Mouse (Mus musculus) left cerebral cortex, postnatal 14 days (tissue): Measurements from ENCODE around the gene Bcat2. TPM values are rescaled to one million over a fixed set of nuclear protein-coding genes. Genes with fewer than 3 reads are reported as not detected.

Experiments
- DNase-seq, 2 experiments: peaks; one replicate each; pipeline ENCODE4 v3.0.0; 2021 to 2022; ENCODE audit warnings: low spot score in 2 of 2, mixed read lengths in 1 of 2
- intact Hi-C: fragments of 180-260 bp; cut with DNase I; formaldehyde crosslinking; loops from one replicate; pipeline ENCODE4 v1.15.1; 2025
- total RNA-seq, 2 experiments: library from RNA; stranded (reverse); gene quantifications; 2 replicates each; pipeline ENCODE4 v1.2.3; 2021

Bcat2 gene
- total RNA-seq, 2 experiments from 2014 or later = 22.6 to 25.2 TPM

DNA sequence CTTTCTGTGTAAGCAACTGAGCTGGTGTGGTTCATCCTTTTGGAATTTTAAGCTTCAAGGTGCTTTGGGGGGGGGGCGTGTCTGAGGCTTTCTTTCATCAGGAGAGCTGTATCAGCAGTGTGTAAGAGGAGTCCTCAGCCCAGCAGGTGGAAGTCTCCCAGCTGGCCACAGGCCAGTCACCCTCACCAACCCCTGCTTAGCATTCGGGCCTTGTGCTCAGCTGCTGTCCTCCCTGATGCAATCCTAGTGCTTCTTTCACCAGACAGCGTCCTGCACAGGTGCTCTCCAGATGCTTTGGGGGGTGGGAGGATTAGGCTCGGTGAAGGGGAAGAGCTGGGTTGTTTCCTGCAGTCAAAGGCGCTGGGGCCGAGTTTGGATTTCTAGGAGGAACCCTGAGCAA is 46.3 kb downstream of the Bcat2 start:
- intact Hi-C loops = no loop called here
- DNase-seq = no peak

DNA sequence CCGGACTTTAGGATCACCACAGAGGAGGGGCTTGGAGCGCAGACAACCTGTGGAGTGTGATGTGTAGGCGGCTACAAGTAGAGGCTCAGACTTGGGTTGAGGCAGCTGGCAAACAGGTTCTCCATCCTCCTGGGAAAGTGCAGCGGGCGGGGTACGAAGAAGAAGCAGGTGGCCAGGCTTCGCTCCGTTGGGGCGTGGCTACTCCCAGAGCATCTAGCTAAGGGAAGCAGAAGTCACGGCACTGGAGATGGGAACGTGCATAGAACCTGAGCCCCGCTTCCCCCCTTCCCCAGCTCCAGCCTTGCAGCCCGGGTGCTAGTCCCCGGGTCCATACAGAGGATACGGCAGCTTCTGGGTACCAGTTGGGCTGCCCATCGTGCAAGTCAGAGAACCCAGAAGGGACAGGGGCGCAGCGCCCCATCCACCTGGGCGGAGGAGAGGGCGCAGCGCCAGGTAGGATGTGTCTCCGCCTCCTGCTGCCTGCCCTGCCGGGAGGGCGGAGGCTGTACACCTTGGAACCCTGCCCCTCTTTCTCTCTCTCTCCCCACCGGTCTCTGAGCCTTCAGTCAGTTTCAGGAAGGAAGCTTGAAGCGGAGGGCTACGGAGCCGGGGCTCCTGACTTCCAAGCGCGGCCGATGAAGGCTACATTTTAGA is 47.2 kb downstream of the Bcat2 start, which contains the start of gene Fut1:
Gene Fut1, plus strand, starts transcription at position 248 of the 654 bp plus-strand sequence.
- peak in 1 of 2 experiments; percentile 38 for DNase-seq
- intact Hi-C loops = no loop called here

DNA sequence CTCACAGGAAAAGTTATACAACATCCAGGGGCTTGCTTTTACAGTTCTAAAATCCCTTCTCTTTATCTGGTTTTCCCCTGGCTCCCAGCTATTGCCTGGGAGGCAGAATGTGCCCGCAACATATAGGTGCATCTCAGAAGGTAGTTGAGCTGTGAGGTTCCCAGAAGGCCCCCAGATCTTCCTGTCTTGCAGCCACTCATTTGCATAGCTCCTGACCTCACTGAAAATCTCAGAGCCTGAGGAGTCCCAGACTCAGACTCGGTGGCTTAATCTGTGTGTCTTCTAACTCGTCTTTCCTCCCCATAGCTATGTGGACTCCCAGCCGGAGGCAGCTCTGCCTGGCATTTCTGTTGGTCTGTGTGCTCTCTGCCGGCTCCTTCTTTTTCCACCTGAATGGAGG is 48.4 kb downstream of the Bcat2 start:
- no peak for DNase-seq
- intact Hi-C loops = no loop called here

DNA sequence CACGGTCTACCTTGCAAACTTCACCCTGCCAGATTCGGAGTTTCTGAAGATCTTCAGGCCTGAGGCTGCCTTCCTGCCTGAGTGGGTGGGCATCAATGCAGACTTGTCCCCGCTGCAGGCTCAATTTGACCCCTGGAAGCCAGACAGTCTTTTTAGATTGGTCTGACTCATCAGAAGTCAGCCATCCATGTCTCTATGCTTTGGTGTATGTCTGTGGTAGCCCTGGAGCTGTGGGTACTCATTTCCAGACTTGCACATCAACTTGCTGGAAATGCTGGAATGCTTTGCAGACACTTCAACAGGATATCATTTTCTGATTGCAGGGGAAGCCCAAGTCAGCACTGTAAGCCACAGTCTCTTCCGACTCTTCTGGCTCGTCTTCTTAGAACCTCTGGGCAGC is 49.6 kb downstream of the Bcat2 start:
- DNase-seq = no peak
- intact Hi-C loops = no loop called here

DNA sequence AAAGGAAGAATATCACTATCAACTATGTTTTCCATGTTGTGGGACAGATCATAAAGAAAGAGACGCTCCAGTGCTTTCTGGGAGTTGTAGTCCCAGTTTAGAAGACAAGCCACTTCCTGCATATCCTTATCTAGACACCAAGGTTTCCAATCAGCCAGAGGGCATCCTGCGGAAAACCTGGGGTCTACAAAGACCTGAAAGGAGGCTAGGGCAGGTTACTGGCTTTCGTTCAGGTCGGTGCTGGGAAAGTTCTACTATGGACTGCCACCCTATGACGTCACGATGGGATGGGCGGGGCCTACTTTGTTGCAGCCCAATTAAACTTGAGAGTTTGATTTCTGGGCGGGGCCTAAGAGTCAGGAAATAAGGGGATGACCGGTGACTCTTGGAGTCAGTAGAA is 51.5 kb downstream of the Bcat2 start, which contains the start of gene Izumo1:
Gene Izumo1, plus strand, starts transcription at position 369 of the 400 bp plus-strand sequence.
- DNase-seq = no peak
- intact Hi-C loops = no loop called here

DNA sequence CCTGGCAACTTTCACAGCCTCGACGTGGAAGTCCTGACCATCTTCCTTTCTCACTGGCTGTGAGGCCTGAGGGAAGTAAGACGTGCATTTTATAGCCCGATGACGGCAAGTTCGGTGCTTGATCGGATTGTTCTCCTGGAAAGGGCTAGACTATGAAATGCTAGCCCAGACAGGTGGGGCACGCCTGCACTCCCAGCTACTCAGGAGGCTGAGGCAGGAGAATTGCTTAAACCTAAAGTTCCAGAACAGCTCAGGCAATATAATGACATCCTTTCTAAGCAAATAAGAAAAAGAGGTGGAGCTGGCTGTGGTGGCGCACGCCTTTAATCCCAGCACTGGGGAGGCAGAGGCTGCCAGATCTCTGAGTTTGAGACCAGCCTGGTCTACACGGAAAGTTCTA is 53.6 kb downstream of the Bcat2 start:
- intact Hi-C loops = no loop called here
- no peak for DNase-seq

DNA sequence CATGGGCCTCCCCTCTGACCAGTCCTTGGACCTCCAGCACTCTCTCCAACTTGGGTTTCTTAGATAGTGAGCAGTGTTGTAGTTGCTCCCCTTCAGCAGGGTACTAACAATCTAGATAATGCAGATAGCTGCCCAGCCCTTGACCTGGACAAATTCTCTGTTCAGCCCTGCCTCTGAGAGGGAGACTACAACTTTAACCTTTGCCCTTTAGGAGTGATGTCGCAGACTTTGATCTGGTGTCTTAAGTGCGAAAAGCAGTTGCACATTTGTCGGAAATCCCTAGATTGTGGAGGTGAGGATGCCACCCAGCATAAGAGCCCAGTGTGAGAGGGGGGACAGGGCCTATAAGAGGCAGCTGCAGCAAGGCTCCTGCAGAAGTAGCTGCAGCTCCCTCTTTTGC is 54.8 kb downstream of the Bcat2 start:
- DNase-seq = no peak
- intact Hi-C loops = no loop called here

DNA sequence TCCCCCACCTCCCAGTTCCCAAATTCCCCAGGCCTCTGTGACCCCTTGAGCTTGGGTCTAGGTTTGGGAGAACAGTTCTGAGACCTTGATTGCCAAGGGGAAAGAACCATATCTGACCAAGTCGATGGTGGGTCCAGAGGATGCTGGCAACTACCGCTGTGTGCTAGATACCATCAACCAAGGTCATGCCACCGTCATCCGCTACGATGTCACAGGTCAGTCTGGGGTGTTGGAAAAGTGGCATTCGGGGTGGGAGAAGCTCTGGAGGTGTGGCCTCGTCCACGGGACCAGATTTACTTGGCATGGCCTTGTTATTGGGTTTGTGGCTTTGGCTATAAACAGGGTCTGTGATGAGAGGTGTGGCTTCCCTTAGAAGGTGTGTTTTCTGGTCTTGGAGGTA is 55.5 kb downstream of the Bcat2 start:
- intact Hi-C loops = no loop called here

DNA sequence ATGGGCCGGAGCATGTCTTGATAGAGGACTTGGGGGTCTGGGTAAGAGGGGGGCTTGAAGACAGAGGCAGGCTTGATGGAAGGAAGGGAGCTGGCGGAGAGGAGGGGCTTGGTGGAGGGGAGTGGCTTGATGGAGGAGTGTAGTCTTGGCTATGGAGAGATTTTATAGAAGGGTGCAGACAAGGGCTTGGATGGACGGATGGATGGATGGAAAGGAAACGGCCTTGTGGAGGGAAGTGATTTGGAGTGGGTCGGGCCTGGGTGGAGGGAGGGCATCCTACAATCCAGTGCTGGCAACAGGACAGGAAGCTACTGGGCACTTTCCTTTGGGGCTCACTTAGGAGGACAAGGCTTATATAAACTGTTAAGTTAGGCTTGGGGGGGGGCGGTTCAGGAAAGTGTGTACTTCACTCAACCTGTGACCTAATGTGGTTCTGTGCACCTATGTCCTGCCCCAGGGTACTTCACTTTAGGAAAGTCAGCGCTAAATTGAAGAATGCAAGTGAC is 56.7 kb downstream of the Bcat2 start:
- intact Hi-C loops = no loop called here
- no peak for DNase-seq

More for the DNA sequence above, 55.5 kb downstream of the Bcat2 start:
- DNase-seq = no peak

DNA sequence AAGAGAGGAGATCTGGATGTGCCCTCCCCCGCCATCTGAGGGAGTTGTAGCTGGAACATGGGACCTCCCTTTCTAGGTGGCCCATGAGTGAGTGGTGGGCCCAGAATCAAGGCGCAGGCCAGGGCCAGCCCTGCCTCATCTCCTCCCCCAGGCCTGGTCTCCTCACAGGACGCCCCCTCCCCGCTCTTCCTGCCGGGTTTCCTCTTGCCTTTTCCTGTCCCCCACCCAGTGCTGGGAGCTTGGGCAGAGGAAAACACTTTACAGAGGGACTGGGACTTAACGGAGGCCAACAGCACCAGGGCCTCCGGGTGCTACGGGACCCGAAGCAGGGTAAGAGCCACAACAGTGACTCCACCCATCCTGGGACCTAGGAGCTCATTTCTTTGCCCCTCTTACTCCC is 57.3 kb downstream of the Bcat2 start, which contains the start of gene Rasip1:
Gene Rasip1, plus strand, starts transcription at position 228 of the 400 bp plus-strand sequence.
- no peak for DNase-seq
- intact Hi-C loops = no loop called here

DNA sequence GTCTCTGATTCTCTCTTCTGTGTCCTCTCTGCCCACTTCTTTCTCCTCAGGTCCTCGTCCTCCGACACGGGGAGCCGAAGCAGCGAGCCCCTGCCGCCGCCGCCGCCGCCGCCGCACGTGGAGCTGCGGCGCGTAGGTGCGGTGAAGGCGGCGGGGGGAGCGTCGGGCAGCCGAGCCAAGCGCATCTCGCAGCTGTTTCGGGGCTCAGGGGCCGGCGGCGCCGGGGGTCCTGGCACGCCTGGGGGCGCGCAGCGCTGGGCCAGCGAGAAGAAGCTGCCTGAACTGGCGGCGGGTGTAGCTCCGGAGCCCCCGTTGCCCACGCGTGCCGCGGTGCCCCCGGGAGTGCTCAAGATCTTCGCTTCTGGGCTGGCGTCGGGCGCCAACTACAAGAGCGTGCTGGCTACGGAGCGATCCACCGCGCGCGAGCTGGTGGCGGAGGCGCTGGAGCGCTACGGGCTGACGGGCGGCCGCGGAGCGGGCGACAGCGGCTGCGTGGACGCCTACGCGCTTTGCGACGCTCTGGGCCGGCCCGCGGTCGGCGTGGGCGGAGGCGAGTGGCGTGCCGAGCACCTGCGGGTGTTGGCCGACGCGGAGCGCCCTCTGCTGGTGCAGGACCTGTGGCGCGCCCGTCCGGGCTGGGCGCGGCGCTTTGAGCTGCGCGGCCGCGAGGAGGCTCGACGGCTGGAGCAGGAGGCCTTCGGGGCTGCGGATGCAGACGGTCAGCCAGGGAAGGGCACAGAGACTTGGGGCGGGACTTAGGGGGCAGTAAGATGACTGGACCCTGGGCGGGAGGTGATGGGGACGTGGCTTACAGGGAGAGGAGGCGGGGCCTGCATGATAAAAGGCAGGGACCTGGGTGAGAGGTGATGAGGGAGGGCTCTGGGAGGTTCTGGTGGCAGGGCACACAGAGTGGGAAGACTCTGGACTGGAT is 58.7 kb downstream of the Bcat2 start:
- DNase-seq = peak; percentile 84 to 89

DNA sequence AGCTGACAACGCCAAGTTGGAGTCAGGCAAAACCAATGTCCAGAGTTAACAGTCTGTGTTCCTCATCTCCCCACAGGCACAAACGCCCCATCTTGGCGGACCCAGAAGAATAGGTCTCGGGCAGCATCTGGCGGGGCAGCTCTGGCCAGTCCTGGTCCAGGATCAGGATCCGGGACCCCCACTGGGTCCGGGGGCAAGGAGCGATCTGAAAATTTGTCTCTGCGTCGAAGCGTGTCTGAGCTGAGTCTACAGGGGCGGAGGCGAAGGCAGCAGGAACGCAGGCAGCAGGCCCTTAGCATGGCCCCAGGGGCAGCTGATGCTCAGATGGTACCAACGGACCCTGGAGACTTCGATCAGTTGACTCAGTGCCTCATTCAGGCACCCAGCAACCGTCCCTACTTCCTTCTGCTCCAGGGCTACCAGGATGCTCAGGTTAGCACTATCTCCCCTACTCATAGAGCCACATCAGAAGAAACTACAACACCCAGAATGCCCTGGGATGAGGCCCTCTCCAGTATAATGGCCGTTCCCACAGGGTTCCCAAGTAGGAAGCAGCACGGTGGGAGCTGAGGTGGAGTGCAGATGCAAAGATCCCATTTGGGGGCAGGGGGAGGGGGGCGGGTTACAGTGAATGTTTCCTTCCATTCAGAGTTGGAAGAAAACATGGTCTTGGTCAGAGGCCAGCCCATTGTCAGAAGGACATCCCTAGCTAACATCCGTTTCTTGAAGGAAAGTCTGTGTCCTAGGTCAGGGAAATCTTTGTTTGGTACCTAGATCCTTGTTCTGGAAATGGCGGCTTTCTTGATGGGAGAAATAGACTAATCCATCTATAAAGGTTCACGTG is 60.3 kb downstream of the Bcat2 start:
- no peak for DNase-seq
- intact Hi-C loops = no loop called here

More for the DNA sequence above, 58.7 kb downstream of the Bcat2 start:
- intact Hi-C loops = no loop called here

DNA sequence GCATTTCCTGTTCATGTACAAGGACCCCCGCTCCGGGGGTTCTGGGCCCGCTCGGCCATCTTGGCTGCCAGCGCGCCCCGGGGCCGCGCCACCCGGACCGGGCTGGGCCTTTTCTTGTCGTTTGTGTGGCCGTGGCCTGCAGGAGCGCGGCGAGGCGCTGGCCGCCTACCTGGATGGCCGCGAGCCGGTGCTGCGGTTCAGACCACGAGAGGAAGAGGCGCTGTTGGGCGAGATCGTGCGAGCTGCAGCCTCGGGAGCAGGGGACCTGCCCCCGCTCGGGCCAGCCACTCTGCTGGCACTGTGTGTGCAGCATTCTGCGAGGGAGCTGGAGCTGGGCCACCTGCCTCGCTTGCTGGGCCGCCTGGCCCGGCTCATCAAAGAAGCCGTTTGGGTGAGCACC is 62.5 kb downstream of the Bcat2 start:
- intact Hi-C loops = no loop called here
- peak in 1 of 2 experiments; percentile 42 for DNase-seq

DNA sequence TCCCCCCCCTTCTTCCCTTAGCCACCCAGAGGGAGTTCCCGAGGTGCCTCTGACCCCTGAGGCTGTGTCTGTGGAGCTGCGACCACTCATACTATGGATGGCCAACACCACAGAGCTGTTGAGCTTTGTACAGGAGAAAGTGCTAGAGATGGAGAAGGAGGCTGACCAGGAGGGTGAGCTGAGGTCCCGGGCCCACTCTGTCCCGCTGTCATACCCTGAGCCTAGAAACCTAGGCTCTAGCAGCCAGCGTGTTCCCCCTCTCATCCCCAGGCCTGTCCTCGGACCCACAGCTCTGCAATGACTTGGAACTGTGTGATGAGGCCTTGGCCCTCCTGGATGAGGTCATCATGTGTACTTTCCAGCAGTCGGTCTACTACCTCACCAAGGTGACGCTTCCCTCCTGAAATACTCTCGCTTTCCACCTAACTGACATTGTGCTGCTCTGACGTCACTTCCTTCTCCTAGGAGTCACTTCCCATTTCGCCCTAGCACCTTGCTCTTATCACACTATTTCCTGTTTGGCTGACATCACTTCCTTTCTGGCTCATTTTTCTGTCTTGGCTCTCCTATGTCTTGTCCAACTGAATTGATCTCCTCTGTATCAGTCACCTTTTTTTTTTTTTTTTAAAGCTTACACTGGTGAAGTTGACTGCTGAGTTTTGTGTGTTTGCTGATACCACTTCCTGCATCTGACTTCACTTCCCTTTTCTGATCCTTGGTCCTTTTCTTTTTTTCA is 65.2 kb downstream of the Bcat2 start:
- DNase-seq = no peak
- intact Hi-C loops = no loop called here

DNA sequence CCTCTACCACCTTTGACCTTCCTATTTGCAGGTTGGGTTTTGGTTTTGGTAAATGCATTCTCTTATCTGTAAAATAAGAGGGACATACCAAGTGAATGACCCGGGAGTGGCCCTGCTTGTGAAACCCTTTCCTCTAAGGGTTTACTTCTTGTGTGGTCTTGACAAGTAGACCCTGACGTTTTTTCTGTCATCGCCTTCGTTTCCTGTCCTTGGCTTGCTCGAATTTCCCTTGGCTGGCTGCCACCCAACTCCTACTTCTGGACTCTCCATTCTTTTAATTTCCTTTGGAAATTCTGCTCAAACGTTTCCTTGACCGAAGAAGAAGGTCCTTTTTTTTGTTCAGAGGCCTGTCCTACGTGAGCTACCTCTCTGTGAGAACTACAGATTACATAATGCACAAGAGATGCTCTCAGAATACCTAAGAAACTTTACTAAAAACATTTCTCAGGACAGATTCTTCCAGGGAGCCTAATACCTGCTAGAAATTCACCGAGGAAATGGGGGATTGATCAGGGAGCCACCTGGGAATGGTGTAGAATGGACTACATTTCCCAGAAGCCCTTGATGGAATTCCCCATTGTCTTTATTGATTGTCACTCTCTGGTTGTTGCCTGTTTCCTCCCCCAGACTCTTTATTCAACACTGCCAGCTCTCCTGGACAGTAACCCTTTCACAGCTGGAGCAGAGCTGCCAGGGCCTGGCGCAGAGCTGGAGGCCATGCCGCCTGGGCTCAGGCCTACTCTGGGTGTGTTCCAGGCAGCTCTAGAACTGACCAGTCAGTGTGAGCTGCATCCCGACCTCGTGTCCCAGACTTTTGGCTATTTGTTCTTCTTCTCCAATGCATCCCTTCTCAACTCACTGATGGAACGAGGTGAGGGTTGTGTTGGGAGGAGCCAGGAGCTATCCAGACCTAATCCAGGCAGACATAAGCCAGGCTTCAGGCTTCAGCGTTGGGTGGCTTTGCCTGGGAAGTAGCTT is 66.0 kb downstream of the Bcat2 start:
- no peak for DNase-seq

DNA sequence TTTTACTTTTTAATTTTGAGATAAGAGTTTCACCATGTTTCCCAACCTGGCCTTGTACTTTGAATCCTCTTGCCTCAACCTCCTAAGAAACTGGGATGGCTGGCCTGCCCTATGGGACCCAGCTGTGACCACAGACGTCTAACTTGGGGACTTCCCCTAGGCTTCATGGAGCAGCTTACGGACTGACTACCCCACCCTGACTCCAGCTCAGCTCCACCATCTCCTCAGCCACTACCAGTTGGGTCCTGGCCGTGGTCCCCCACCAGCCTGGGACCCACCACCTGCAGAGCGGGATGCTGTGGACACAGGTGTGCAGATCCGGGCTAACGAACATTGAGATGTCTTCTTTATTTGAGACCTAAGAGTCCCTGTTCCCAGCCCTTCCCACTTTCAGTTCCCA is 67.8 kb downstream of the Bcat2 start:
- no peak for DNase-seq
- intact Hi-C loops = no loop called here

More for the DNA sequence above, 66.0 kb downstream of the Bcat2 start:
- intact Hi-C loops = no loop called here

DNA sequence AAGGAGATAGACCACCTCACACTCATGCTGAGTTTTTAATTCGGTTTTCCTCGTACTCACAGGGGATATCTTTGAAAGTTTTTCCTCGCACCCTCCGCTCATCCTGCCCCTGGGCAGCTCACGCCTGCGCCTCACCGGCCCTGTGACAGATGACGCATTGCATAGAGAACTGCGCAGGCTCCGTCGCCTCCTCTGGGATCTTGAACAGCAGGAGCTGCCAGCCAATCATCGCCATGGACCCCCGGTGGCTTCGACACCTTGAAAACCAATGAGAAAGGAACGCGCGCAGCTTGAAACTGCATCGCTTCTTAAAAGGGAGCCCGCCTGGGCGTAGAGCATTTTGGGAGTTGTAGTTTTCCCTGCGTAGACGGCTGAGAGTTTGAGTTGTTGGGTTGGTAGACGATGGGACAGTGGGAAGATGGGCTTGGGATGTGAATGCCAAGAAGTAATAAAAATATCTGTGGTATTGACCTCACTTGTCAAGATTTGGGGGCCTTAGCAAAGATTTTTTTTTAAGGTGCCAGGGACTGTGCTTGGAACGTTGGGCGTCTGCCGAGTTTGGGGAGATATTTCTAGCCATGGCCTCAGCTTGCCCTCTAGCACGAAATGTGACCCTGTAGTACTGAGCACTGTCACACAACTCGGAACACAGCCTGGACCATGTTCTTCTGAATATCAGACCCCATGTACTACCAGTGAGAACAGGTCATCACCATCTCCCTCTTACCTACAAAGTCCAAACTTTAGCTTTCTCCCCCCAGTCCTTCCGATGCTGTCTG is 68.9 kb downstream of the Bcat2 start:
- intact Hi-C loops = no loop called here

More for the DNA sequence above, 68.9 kb downstream of the Bcat2 start:
- DNase-seq = peak; percentile 97 to 98
